Mouse (Mus musculus) embryo, embryonic 11 days (tissue): ENCODE results near the gene Lyz2.
"Not testable (repeated sequence)": the region's sequence is repeated elsewhere in the genome, so short reads cannot be mapped to it uniquely, and the experiment has no call there.

ENCODE experiments used
- DNase-seq: peaks from one replicate; pipeline ENCODE4 v3.0.0-alpha.2; 2015

Lyz2 gene

DNA sequence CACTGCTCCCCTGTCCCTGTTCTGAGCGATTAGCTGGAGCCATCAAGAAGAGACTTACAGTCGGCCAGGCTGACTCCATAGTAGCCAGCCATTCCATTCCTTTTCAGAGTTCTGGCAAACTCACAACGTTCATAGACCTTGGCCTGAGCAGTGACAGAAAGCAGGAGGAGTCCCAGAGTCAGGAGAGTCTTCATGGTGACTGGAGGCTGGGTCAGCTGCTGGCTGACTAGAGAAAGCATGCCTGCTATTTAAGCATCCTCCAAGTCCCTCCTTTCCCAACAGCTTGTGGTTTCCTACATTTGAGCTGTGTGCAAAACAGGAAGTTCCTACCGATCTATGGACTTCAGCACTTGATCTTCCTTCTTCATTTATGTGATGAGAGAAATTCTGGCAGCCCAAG, at the start of gene Lyz2:
Lyz2 (minus strand) TSS at position 273 of the 400 bp plus-strand sequence.
- DNase-seq: no peak

DNA sequence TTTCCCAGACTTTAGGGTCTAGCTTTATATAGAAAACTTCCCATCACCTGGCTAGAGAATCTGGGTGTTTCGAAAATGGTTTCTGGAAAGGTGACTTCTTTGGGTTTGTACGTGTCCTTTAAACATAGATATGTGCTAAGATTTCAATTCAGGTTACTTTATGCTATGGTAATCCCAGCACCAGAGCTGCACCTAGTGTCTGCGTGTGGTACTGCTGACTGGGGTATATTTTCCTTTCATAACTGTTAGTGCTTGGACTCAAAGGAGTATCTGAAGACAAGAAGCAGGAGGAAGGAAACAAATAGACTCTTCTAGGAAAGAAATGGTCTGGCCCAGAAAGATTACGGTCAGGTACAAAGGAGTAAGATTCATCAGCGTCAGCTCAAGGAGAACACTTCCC, 48.4 kb upstream of the Lyz2 start:
- no peak for DNase-seq

DNA sequence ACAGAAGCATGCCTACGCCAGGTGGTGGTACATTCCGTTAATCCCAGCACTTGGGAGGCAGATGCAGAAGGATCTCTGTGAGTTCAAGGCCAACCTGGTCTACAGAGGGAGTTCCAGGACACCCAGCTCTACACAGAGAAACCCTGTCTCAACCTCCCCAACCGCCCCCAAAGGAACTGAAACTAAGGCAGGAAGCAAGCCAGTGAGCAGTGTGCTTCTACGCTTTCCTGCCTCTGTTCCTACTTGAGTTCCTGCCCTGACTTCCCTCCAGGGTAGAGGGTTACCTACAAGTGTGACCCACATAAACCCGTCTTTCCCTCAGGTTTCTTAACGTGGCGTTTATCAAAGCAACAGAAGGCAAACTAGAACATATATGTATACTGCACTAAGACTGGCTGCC, 41.7 kb upstream of the Lyz2 start:
- DNase-seq: no peak

DNA sequence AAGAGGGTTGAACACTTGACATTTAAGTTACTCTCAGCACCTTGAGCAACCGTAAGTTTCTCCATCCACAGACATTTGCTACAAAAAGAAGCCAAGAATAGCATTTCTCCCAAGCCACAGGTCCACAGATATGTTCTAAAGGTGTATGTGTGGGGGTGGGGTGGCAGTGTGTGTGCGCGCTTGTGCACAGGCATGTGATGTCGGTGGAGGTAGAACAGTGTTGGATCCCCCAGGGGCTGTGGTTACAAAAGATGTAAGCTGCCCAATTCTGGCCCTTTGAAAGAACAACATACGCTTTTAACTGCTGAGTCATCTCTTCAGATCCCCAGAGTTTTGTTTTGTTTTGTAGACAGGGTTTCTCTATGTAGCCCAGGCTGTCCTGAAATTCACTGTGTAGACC, 40.5 kb upstream of the Lyz2 start:
- no peak for DNase-seq

DNA sequence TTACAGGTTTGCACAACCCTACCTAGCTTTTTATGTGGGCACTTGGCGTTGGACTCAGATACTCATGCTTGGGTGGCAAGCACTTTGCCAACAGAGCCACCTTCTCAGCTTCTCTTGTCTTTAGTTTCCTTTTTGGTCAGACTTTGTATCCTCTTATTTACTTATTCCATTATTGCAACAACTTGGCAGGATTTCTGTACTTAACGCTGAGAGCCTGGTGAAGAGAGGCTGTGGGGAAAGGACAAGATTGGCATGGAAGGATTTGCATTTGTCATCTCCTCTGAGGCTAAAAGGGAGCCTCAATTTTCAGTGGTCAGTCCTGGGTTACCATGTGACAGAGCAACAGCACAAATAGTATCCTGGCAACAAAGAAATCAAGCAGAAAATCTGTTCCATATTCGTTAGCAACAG, 38.5 kb upstream of the Lyz2 start:
- no peak for DNase-seq

DNA sequence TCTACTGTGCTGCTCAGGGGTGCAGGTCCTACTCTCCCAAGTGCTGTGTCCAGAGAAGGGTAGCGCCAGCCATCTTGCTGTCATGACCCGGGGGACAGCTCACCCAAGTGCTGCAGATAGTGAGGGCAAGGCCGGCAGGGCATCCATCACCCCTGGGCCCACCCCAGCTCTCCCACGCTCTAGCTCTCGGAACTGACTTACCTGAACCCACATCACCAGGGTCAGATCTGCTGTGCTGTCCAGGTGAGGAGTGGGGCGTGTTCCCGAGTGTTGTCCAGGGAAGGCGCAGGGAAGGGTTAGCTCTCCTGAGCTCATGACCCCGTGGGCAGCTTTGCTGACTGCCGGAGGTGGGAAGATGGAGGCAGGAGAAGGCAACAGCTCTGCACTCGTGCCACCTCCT, 34.3 kb upstream of the Lyz2 start:
- no peak for DNase-seq

DNA sequence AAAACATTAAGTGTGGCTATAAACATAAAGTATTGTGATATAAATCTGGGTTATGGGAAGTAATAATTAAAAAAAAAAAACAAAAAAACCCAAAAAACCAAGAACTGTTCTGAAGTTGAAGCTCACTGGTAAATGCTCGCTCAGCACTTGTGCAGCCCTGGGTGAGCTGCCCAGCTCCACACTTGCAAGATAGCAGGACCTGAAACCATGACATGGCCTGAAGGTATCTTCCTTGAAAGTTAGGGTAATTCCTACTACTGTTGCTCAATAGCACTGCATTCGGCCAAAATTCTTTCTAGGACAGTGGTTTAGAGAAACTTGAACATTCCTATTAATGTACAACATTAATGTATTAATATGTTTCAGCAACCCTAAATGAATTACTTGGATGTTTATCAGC, 31.0 kb upstream of the Lyz2 start:
- no peak for DNase-seq

DNA sequence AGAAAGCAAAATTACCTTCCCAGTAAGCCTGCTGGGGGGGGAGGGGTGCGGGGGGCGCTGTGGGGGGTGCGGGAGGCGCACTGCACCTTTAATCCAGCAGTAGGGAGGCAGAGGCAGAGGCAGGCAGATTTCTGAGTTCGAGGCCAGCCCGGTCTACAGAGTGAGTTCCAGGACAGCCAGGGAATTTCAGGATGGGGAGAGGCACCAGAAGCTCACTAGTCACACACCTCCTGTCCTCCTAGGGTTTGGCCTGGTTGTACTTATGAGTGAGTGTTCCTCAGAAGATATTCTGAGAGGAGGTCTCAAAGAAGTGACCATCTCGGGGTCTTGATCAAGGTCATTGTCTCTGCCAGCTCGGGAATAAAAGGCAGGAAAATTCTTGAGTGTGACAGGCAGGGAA, 30.0 kb upstream of the Lyz2 start:
- no peak for DNase-seq

DNA sequence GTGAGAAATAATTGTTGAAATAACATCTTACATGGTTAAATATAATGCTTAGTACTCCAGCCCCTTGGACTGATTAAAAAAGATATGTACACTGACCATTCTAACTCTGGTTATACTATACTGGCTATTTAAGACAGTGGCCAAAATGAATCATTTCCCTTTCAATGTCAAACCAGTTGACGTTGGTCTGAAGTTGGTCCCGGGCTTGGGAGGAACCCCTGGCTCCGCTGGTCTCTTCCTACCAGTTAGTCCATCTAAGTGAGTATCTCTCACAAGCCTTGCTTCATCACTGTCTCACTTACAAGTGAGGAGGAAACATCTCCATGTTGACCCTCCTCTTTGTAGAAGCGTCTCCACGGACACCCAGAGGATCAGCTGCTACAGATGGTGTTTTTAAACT, 22.2 kb upstream of the Lyz2 start:
- DNase-seq: no peak

DNA sequence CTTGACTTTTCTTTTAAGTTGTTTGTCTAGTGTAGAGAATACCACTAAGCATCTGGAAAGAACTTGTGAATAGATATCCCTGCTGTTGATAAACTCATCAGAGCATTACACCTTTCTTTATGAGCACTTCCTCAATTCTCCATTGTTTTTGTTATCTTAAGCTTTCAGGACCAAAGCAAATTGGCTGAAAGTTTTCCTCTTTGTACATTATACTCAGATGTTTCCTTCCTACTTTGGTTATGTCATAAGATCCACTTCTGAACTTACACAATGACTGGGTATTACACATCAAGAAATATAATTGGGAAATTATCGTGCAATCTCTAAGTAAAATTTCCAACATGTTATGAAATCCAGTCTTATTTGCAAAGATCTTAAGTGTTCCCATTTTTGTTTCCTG, 19.6 kb upstream of the Lyz2 start:
- no peak for DNase-seq

DNA sequence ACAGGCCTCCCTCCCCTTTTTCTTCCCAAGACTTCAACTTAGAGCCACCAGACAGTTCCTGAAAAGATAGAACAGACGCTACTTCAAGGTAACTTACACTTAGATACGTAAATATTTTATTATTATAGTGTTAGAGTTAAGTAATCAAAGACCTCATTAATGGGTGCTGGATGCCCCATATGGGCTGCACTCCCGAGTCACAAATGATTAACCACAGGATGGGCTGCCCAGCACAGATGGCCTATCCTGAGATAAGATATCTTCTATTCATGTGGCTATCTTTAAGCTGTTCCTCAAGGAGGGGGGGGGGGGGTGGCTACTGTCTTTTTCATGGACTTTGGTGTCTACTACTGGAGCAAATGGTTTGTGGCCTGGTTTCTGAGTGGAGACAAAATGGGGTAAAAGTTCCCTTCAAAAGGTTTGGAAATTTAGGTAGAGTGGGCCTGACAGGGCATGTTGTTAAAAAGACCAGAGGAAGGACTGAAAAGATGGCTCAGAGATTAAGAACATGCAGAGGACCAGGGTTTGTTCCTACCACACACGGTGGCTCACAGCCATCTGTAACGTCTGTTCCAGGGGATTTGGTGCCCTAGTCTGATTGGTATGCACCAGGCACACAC, 17.9 kb upstream of the Lyz2 start:
- no peak for DNase-seq

DNA sequence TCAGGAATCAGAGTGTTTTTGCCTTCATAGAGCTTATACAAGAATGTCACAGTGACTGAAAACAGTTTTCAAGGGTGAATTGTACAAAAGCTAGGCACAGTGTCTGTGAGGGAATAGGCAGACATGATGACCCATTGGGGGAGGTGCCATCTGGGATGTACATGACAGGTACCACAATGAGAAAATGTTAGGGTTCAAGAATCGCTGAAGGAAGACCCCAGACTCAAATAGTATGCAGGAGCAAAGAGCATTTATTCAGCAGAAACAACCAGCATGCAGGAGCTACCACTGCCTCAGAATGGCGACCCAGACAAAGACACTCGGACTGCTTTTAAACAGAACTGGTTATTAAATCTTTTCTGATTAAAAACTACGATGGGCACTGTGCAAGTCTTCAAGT, 17.0 kb upstream of the Lyz2 start:
- no peak for DNase-seq

DNA sequence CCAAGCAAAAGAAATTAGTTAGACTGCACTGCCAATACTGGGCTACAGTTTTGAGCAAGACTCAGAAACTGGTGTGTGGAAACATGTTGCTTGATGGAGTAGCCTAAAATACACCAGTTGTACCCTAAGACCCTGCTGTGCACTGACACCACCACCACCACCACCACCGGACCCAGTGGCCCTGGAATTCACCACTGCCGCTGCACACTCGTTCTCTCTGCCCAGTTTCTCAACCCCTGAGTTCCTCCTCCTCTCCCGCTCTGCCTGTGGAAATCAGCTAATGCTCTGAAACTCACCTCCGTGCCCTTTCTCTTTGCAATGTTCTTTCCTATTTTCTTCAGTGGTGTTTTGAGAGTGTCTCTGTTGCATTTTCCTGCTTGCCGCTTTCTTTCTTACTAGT, 16.2 kb upstream of the Lyz2 start:
- no peak for DNase-seq

DNA sequence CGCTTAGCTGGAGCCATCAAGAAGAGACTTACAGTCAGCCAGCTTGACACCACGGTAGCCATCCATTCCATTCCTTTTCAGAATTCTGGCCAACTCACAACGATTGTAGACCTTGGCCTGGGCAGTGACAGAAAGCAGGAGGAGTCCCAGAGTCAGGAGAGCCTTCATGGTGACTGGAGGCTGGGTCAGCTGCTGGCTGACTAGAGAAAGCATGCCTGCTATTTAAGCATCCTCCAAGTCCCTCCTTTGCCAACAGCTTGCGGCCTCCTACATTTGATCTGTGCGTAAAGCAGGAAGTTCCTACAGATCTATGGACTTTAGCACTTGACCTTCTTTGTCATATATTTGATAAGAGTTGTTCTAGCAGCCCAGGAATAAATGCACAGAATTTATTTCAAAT, 10.6 kb upstream of the Lyz2 start, which contains the start of gene Lyz1:
Lyz1 (minus strand) TSS at position 198 of the 400 bp plus-strand sequence.
- no peak for DNase-seq

DNA sequence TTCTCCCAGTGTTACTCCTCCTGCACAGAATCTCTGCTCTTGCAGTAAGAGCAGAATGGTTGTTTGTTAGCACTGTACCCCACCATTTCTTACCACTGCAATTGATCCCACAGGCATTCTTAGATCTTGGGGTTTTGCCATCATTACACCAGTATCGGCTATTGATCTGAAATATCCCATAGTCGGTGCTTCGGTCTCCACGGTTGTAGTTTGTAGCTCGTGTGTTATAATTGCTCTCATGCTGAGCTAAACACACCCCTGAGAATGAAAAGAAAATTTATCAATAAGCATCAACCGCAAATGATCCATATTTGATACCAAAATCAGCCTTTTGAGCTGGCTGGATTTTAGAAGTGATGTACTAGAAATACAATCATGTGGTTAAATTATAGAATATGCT, 8.8 kb upstream of the Lyz2 start:
- DNase-seq: not testable (repeated sequence)

DNA sequence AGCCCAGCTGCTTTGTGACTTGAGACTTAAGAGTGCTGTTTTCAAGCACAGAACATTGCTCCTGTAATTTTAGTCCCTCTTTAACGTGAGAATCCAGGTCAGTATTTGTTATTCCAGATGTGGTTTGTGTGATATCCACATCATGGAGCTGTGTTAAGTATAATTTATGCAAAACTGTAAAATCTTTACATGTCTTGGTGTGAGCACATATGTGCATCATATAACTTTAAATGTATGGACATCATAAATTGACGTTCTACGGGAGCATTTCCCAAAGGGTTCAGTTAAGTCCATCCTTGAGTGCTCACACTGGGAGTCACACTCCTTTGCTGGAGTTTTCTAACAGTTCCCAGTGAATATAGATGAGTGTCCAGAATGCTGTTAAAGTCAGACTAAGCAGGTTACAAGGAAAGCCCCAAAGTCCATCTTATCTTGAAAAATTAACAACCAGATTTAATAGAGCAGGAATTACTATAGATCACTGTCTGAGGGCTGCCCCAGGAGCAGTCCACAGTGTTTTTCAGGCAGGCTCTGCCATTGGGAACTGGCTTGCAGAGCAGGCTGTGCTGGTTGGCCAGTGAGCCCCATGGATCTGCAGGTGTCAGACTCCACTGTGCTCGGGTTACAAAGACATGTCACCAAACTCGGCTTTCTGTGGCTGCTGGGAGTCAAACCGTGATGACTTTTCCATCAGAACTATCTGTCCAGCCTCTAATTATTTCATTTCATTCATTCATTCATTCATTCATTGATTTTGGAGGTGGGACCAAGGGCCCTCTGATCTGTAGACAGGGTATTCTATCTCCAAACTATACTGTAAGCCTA, 8.1 kb upstream of the Lyz2 start:
- DNase-seq: peak; percentile 17

DNA sequence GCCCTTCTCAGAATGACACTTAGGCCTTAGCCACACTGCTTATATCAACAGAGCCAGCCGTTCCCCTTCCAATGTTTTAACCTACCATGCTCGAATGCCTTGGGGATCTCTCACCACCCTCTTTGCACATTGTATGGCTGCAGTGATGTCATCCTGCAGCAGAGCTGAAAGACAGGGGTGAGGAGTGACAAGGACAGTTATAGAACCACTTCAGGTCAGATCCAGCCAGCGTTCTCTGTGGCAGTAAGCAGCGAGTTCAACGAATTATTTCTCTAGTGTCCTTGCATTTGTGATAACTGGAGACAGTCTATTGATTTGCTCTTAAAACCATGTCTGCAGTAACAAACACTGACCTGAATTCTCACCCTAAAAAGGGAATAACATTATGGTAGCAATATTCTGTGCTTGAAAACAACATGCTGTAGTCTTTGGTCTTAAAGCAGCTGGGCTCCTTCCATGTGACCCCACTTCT, 6.9 kb upstream of the Lyz2 start:
- not testable (repeated sequence) for DNase-seq

DNA sequence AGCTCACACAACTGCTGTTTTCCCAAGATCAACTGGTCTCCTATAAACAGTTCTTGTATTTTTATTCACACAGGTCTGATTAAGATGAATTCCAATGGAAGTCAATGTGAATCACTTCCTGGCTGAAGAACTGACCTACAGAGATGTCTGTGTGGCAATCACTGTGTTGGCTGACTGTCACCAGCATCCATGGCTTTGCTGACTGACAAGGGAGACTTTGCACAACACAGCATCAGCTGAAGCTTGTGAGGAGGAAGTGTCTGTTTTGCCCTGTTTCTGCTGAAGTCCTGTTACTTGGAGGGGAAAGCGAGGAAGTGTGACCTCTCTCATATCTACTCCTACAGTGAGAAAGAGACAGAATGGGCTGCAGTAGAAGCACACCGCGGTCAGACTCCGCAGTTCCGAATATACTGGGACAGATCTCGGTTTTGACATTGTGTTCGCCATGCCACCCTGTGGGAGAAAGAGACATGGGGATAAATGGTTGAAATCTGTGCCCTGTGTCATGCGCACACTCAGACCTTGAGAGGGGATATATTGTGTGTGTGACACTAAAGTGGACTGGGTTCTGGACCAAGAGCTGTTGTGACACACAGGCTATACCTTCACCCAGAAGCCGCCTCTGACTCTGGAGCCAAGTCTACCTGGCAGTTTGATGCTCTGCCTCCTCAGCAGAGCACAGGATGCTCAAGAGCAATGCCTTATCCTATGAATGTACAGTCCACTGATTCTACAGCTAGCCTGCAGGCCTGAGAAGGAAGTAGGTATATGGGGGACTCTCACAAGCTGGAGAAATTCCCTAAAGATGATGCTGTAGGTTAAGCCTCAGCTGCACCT, 6.3 kb upstream of the Lyz2 start:
- DNase-seq: no peak

DNA sequence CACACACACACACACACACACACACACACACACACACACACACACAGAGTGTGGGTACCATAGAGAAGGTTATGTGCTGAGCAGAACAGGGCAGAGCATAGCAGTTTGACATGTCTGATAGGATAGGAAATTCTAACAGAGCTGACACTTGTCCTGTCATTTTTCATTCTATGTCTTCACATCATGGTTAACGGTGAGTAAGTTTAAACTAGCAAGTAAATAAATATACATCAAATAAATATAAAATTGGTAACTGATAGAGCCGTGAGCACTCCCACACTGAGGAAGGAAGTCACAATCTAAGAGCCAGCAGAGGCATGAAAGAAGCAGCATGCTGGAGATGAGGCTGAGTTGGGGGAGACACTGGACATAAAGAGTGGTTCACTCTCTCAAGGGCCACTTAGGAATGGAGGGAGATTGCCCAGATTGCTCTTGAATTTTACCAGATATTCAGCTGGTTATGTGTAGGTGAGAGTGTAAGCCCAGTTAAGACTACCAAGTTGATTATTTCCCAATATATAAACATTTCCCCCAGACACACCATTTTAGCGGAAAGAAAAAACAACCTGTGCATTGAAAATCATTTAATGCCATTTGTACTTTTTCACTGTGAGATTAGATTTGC, 5.2 kb upstream of the Lyz2 start:
- no peak for DNase-seq

DNA sequence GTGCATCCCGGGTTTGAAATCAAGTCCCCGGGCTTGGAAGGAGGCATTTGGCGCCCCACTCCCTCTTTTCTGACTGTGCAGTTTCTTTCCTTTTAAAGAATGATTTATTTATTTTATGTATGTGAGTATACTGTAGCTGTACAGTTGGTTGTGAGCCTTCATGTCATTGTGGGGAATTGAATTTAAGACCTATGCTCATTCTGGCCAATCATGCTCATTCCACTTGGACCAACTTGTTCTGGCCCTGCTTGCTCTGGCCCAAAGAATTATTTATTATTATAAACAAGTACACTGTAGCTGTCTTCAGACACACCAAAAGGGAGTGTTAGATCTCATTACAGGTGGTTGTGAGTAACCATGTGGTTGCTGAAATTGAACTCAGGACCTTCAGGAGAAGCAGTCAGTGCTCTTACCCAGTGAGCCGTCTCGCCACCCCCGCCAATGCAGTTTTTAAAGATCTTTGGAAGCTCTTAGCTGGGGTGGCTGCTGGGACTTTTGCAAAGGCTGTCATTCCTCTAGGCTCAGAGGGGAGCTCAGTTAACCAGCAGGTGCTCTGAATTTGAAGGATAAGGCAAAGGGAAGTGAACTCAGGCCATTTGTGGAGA, 4.3 kb upstream of the Lyz2 start:
- DNase-seq: no peak

DNA sequence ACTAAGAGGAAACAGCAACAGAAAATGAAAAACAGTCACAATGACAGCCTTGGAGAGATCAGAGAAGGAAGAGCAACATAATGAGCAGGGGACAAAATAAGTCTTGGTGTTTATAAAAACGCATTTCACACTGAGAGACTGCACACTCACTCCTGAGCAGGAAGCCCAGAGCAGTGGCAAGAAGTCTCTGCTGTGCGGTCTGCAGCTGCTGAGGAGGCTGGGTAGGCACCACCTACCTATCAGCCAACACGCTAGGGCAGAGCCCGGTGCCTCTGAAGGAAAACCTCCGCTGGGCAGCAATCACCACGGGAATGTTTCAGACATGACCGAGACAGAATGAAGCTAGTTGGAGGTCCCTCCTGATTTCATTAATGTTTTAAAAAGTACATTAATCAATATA, 3.5 kb upstream of the Lyz2 start:
- DNase-seq: not testable (repeated sequence)
